Mouse (Mus musculus): Measurements from ENCODE around the gene Sh3tc1.
A peak's percentile ranks its signal among the peaks of the same experiment; 100 is the strongest.

Sh3tc1 gene

DNA sequence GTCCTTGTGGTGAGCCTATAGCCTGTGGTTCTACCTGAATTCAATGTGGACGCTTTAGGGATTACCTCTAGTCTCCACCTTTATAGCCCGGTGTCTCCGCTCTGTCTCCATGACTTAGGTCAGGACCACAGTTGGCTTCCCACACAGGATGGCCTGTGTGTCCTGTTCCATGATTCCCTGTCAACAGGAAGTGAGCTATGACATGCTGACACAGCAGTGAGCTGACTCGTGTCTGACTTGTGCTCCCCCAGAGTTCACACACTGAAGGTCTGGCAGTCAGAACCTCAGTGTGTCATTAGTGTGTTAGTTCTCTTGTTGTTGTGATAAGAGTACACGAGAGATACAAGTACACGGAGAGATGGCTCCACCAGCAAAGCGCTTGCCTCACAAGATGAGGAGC lies 11.2 kb upstream of the Sh3tc1 start:
- no peak for DNase-seq

DNA sequence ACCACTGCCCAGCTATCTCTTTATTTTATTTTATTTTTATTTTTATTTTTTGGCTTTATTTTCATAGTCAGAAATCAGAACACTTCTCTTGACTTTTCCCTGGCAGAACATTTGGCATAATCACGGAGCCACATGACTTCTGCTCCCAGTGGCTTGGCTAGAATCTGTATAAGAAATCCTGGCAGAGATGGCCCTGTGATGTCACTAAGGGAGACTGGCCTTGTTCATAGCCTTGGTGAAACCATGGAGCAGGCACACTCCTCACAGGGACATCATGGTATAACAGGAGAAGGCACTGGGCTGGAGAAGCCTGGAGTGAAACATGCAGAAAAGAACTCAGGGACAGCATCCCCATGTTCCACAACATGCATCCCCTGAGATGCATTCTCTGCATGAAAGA lies 10.2 kb upstream of the Sh3tc1 start:
- DNase-seq, result no peak

DNA sequence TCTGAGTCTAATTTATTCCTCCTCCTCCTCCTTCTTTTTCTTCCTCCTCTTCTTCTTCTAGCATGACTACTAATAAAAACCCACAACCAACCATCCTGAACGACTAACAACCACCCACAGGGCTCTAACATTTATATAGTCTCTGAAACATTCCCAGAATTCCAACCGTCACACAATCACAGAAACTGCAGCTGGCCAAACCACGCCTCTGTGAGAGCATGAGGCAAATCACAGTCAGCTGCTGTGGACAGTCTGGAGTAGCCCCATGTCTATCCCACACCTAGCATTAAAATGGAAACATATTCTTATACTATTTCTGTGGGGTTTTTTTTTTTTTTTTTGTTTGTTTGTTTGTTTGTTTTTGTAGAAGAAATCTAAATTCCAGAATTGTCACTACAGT lies 9.6 kb upstream of the Sh3tc1 start:
- no peak for DNase-seq

DNA sequence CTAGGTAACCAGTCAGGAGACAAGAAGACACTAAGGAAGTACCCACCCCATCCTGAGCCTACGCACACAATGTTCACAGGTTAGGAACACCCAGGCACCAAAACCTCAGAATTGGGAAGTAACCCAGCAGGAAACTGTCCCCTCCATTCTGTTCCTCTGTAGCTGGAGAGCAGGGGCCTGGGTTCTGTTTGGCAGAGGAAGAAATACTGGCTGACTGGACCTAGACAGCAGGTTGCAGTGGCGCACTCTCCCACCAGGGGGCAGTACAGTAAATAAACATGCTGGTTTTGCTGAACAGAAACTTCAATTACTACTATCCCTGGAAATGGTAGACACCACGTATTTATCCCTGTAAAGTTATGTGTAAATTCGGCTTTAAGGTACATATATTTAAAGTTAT lies 7.1 kb upstream of the Sh3tc1 start:
- peak; percentile 85 for DNase-seq

DNA sequence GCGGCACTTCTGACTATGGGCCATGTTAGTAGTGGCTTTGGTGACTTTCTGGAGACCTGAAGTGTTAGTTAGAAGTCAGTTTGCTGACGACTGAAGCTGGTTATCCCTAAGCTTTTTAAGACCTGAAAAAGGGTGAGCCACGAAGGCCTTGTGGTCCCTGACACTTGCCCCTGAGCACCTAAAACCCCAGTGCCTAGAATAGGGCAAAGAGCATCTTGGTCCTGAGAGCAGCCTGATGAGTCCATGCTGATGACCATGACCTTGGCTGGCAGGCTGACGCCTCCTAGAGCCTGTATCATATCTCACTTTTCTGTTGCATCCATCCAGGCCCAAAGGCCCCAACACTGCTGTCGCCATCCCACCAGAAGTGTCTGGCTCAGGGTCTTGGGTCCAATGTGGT lies 5.6 kb upstream of the Sh3tc1 start:
- DNase-seq, result no peak

DNA sequence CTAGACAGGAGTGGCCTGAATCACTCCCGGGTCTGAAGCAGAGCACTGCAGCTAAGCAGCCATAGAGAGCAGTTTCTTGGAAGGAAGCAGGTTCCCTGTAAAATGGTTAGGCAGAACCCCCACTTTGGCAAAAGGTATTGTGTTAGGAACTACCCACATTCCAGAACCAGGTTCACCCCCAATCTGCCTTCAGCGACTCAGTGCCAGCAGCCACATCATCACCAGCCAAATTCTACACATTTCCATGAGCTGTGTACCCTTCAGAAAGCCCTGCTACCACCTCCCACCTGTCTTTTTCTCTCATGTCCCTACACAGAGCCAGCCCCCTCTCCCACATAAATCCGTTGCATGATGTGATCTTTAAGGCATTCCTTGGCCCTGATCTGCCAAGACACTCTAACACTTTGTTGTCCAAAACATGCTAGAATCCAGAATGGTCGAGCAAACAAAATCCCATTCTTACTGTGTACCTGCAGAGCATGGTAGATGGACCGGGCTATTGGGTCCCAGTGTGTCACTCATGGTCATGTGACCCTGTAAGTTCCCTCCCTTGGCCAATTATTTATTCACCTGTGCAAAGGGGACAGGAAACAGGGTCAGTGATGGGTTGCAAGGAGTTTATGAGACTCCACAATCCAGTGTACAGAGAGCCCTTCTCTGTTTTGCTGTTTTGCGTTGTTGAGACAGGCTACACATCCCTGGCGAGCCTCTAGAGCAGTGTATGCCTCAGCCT lies 4.4 kb upstream of the Sh3tc1 start:
- no peak for DNase-seq

DNA sequence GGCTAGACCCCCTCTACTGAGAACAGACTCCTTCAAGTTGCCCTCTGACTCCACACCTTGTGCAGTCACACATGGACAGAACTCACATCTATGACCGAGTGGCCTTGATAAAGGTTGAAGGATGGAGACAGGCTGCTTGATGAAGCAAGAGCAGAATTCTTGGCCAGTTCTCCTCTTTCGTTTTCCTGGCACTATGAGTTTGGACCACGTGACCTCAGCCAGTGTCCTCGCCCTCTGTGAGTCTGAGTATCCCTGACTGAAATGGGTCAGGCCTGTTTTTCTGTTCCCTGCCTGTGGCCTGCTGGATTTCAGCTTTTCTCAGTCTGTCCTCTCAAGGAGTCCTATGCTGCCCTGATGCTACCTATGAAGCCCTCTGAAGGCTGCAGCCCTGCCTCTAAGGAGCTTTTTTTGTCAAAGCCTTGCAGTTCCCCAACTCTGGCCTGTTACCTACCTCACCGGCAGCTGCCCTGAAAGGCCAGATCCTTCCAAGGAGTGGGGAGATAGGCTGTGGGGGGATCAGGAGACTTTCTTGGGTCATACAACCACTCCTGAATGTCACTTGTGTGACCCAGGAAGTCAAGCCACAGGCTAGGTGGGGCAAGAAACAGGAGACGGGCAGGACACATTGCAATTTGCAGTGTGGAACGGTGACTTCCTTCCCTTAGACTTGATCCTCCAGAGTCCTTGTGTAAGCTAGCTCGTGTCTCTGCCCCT lies 3.6 kb upstream of the Sh3tc1 start:
- peak; percentile 77 for DNase-seq

DNA sequence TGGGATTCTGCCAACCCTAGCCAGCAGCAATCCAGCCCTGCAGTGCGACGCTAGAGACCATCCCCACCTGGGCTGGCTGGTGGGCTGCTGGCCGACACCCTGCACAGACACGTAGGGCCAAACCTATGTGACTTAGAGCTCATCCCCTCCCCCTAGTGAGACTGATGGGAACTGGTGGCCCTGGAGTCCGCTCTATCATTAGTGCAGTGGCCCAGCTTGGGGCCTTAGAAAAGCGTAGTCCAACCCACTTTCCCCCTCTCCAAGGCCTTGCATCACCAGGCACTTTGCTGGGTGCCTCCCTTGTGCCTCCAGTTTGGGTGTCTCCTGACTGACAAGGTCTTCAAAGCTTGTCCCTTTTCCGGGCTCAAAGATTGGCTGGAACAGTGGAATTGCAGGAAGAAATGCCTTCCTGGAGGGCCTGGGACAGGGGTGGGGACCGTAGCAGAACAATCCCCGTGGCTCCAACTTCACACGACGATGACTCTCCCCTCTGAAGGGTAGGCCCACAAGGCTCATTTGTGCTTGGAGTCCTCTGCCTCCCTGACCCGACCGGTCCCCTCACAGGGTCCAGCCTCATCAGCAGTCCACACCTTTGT lies 1.5 kb upstream of the Sh3tc1 start:
- no peak for DNase-seq

DNA sequence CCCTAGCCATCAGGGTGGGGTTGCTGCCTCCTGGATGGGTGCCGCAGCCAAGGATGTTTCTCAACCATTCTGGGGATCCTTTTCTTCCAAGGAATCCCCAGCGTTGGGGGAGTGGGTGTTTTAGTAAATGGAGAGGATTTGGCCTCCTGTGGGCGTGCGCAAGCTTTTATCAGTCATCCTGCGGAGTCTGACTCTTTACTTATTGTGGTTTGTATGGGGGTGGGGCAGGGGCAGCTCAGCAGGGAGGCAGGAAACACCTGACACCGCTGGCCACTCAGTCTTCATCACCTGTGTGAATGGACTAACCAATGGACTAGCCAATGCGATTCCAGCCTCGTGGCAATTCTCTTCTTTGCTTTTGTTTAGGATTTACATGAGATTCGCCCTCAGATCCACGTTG lies 929 bp upstream of the Sh3tc1 start:
- no peak for DNase-seq

DNA sequence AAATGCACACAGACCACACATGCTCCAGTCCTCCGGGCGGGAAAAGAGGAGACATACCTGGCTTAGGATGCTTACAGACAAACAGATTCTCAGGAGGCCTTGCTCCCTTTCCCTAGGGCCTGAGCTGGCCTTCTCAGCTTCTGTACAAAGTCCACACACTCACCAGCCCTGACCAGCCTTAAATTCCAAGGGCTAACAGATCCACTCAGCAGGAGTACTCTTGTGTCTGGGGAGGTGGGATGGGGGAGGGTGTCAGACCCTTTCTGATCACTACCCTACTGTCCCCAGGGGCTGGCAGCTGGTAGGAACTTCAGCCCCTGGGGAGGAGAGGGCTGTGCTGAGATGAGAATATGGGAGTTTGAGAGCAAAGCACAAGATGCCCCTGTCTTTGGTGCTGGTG lies 782 bp downstream of the Sh3tc1 start:
- DNase-seq, result no peak

DNA sequence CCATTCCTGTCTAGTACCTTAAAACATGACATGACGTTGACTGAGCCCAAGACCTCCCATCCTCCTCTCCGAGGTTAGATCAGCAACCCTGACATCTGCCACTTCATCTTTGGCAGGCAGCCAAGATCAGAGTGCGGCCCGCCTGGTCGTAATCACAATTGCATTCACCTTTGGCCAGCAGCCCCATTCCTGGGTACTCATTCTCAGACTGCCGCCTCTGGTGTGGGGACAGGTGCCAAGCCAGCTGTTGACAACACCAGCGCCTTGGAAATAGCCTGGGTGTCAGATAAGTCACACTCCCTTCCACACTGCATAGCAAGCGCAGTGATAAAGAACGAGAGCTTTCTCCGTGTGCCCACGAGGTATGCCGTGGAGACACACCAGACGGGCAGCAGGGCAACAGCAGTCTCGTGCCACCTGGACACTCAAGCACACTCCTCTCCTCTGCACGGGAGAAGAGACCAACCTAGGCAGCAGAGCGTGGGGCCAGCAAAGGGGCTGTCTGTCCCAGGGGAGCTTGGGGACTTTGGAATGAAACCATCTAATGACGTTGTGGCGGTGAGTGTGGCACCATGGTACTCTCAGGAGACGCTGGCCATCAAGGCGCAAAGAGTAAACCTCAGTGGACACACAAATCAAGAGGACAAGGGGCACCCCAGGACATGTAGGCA lies 2.4 kb downstream of the Sh3tc1 start:
- peak; percentile 79 for DNase-seq

DNA sequence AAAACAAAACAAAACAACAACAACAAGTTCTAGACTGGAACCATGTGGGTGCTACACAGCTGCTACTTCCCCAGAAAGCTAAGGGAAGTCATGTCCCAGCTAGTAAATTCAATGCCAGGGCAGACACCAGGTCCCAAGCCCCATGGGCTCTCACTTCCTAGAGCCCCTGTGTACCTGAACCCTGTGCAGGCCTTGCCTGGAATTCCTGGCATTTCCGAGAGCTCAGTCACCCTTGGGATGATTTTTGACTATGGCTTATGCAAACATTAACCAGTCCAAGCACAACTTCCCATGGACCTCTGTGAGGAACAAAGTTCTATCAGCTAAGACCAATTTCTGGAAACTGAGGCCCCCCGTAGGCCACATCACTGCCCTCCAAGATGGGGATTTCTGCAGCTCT lies 6.3 kb downstream of the Sh3tc1 start:
- DNase-seq, result no peak

DNA sequence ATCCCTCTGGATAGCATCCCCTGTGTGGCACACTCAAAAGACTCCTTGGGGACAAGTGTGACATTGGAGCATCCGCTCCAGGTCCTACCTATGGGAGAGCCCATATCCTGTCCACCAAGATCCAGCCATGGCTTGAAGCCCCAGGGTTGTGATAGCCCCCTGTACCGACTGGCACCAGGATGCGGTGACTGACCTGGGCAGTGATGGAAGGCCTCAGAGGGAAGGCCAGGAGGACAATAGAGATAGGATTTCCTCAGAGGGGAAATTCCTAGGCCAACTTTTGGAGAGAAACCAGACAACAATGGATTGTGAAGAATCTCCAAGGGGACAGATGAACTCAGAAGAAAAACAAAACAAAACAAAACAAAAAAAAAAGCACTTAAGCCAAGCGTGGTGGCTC lies 8.8 kb downstream of the Sh3tc1 start:
- peak; percentile 20 for DNase-seq

DNA sequence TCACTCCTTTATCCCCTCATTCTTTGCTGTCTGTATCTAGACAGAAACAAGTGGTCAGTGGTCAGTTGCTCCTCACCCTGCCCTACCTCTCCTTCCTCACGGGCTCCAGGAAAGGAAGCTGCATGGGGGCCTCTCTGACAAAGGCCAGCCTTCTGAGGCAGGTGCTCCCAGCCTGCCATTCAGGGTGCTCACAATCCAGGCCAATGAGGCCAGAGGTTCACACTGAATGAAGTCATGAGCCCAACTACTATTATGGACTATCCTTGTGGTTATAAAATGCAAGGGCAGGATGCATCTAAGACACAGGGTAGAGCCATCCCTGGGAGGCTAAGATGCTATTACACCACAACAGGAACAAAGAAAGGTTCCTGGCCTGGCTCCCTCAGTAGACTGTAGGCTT lies 9.2 kb downstream of the Sh3tc1 start:
- DNase-seq, result no peak

DNA sequence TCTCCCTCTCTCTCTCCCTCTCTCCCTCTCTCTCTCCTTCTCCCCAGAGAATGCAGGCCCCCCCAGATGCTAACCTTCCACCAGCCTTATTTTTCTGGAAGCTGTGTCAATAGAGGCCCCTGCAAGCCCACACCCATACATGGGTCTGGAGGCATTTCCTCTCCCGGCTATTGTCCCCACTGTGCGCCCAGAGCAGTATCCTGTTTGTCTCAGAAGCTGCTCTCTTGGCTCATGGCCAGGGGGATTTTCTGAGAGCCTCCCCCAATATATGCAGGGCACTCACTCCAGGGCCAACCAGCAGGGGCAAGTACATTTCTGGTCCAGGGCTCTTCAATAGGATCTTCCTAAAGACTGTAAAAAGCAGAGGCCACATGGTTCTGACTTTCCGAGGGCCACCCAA lies 9.9 kb downstream of the Sh3tc1 start:
- DNase-seq, result peak; percentile 90

DNA sequence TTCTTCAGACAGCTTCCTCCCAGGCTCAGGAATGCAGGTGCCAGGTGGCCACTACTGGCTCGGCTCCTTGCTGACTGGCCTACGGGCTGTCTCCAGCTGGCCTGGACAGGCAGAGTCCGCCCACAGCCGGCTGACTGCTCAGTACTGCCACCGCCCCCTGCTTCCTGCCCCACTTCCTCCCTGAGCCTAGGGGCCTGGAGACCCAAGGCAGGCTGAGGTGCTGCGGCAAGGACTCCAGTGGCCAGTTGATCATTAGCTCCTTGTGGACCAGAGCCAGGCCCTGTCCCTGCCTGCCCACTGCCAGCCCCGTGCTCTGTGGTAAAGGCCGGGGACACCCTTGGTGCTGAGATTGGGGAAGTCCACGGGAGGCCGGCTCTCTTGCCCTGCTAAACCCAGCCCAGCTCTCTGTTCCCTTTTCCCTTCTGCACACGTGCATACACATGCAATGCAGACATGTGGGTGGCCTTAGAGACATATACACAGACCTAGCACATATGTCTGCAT lies 10.8 kb downstream of the Sh3tc1 start:
- DNase-seq, result peak; percentile 89

DNA sequence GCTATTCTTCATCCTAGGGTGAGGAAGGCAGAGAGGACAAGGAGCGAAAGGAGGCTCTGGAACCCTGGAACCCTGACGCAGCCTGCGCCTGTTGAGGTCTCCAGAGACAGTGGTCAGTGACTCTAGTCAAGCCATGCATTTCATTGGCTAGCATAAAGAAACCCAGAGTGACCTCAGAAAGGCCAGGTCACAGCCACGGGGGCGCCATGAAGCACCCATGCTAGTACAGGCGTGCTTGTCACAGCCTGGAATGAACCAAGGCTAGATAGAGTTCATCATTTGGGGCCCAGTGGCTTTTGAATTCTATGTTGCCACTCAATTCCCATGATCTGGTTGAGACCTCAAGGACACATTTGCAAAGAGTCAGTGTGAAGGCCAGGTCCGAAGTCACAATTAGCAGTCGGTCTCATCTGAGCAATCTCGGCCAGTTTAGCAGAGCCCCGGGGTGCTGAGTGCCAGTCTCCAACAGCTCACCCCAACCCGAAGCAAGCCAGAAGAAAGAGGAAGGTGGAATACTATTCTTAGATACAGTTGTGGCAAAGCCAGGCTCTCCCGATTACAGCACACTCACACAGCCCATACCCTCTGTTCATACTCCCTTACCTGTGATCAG lies 11.3 kb downstream of the Sh3tc1 start:
- no peak for DNase-seq

DNA sequence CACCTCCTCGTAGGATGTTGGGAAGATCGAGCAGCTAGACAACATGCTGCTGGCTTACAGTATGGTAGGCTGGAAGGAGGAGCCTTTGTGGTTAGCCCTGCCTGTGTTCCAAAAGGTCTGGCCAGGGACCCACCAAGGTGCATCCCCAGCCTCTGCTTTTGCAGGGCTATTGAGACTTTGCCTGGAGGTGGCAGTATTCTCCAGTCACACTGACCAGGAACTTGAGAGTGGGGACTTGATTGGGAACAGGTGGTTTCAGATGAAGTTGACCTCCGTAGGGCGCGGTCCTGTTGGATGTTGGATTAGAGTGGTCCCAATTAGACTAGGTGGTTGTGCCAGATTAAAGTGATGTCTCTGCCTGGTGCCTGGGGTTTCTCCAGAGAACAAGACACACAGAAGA lies 12.3 kb downstream of the Sh3tc1 start:
- peak; percentile 38 for DNase-seq

DNA sequence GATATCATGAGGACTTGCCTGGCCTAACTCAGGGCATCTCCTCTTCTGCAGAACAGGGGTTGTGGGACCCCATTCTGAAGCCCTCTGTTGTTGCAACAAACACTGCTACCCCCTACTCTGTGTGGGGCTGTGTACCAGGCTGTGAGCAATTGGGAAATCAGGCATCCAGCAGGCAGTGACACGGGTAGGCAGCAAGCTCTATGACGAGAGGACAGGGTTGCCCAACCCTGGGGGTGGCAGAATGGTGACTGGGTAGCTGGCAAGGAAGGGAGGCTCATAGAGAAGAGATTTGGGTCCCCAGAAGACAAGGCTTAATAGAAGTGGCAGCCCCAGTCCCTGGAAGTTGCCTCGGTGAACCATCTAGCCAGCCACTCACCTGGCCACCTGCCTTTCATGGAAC lies 13.9 kb downstream of the Sh3tc1 start:
- no peak for DNase-seq

DNA sequence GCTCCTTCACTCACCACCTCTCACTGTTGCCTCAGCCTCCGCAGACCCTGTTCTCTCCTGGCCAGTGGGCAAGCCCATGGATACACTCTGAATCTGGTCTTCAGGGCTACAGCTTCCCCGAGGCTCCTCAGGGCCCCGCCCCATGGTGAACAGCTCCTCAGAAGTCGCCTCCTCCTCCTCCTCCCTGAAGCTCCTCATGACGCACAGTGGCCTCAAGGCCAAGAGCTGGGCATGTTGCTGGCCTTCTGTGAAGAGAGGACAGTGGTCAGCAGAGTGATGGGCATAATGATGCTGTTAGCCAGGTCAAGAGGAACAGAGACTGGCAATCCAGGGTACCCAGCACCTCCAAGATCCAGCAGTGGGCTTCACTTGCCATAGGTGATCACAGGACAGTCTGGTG lies 15.9 kb downstream of the Sh3tc1 start:
- DNase-seq, result no peak

DNA sequence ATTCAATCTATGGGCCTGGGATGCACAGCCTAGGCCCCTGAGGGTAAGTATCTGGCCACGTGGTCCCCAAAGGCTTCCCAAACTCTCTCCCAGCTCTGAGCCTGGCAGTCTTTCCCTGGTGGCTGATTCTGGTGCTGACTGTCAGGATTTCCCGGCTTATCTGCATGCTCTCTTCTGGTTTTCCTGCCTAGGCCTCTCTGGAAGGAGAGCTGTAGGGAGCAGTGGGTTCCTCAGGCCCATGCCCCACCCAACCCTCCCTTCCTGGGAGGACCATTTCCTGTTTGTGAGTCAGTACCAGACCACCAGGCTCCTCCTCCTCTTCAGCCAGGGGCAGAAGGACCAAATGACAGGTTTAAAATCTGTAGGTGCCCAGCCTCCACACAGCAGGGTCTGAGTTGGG lies 17.1 kb downstream of the Sh3tc1 start:
- DNase-seq, result peak; percentile 49

DNA sequence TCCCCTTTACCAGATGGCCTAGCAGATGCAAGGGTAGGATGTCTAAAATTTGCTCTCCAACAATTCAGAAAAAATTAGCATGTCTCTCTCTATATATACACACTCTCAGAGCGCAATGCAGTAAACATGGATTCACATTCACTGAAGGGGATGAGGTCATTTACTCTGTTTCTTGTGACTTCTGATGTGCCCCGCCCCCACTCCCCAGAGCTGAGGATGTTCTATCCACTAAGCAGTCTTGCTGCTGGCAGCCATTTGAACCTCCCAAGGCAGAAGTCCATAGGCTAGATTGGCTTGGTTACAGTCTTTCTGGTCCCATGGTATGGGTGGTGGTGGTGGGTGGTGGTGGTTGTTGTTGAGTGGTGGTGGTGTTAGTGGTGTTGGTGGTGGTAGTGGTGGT lies 17.9 kb downstream of the Sh3tc1 start:
- DNase-seq, result no peak

DNA sequence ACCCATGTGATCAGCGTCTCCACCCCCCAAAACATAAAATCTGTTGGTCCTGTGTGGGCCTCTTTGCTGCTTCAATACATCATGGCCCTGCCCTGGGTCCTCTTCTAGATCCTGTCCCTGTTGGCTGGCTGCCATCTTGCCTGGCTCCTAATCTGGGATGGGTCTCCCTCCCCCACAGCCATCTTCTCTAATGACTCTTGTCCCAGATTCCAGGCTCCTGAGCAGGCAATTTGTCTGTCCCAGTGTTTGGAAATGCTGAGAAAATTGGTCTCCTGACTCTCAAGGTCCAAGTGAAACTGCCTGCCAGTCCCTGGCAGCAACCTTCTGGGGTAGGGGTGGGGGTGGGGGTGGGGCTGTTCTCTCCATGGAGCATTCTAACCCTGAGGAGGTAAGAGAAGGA lies 19.9 kb downstream of the Sh3tc1 start:
- DNase-seq, result peak; percentile 39
